Comparison of ENCODE assay signal across 8 mouse cellular contexts in genomic region chr11:110572548-110572947, GRCm38 (mm10).
DNase-seq lines count a peak whose midpoint lies in the region; ATAC-seq and TF ChIP-seq lines count a peak whose summit lies in the region.

No protein-coding gene starts in this region.

- H3K4me2 ChIP-seq in liver, embryonic 11.5 days, result no peak overlapping the region
- H3K4me2 ChIP-seq in neural tube, embryonic 13.5 days, result no peak overlapping the region

- no peaks in the 10 kb centered on the region for H3K27me3 ChIP-seq in liver, embryonic 11.5 days (replicated peaks; ENCODE audit: control insufficient read depth, insufficient read depth, low read length)
- no peaks in the 10 kb centered on the region for H3K27me3 ChIP-seq in neural tube, embryonic 13.5 days

- peak; percentile 75 for TF ChIP-seq CTCF in embryonic fibroblast, embryonic 13.5 days (IDR thresholded peaks at IDR 0.05; ENCODE audit: borderline replicate concordance, insufficient read depth, low read length)

- no peaks in the 10 kb centered on the region for H3K36me3 ChIP-seq in liver, embryonic 11.5 days (ENCODE audit: control insufficient read depth, insufficient read depth, low read length)
- no peaks in the 10 kb centered on the region for H3K36me3 ChIP-seq in neural tube, embryonic 13.5 days

- ATAC-seq in liver, embryonic 11.5 days (replicated peaks; ENCODE audit: low FRiP score), result no peak; the same call in 1 of the 2 replicates
- 0 out of 2 replicates have a peak, but pooled peaks have one; percentile 19 for ATAC-seq in neural tube, embryonic 13.5 days (ENCODE audit: low read depth)
- ATAC-seq in erythroblast, adult 5-6 weeks (replicated peaks; ENCODE audit: low FRiP score, poor library complexity, severe bottlenecking), result no peak

- no peak overlapping the region for H3K9ac ChIP-seq in liver, embryonic 11.5 days (ENCODE audit: low read depth, low read length)
- H3K9ac ChIP-seq in neural tube, embryonic 13.5 days, result no peak overlapping the region

- no peak overlapping the region for H3K27ac ChIP-seq in liver, embryonic 11.5 days (ENCODE audit: low read depth, low read length)
- no peak overlapping the region for H3K27ac ChIP-seq in embryonic fibroblast, embryonic 13.5 days (ENCODE audit: insufficient read depth, low read length)
- no peak overlapping the region for H3K27ac ChIP-seq in neural tube, embryonic 13.5 days (replicated peaks)

- intact Hi-C loops in left cerebral cortex, postnatal 10 days (cut with DNase I), result loop anchor here (5.0 to 10.0 kb wide), 2 partner anchors 490 to 872 kb away; no protein-coding TSS in a partner anchor

- no peaks in the 10 kb centered on the region for H3K4me1 ChIP-seq in liver, embryonic 11.5 days (replicated peaks; ENCODE audit: control insufficient read depth, insufficient read depth, low read length)
- H3K4me1 ChIP-seq in embryonic fibroblast, embryonic 13.5 days (ENCODE audit: control insufficient read depth, insufficient read depth, low read length), result no peaks in the 10 kb centered on the region
- H3K4me1 ChIP-seq in neural tube, embryonic 13.5 days (replicated peaks), result no peaks in the 10 kb centered on the region

- no peaks in the 10 kb centered on the region for H3K9me3 ChIP-seq in liver, embryonic 11.5 days (ENCODE audit: control insufficient read depth, low read length)
- no peaks in the 10 kb centered on the region for H3K9me3 ChIP-seq in neural tube, embryonic 13.5 days

- TF ChIP-seq POLR2A in embryonic fibroblast, embryonic 13.5 days (IDR thresholded peaks at IDR 0.05; ENCODE audit: low read depth, low read length), result no peak

- no peak overlapping the region for H3K4me3 ChIP-seq in liver, embryonic 11.5 days (ENCODE audit: low read depth, low read length)
- no peak overlapping the region for H3K4me3 ChIP-seq in embryonic fibroblast, embryonic 13.5 days (ENCODE audit: insufficient read depth, low read length)
- no peak overlapping the region for H3K4me3 ChIP-seq in neural tube, embryonic 13.5 days

- WGBS in liver, embryonic 11.5 days, result 52% methylated on average over 10 of the region's 10 CpGs
- 59% methylated on average over 10 of the region's 10 CpGs for WGBS in neural tube, embryonic 13.5 days

- DNase-seq in liver, result peak; percentile 32
- no peak for DNase-seq in liver, embryonic 11.5 days (ENCODE audit: low spot score)
- DNase-seq in adrenal gland, adult 2 months, result peak; percentile 27
- peak; percentile 28 for DNase-seq in hindlimb bud, embryonic 11.5 days (ENCODE audit: extremely low spot score, low read depth, low spot score)
- DNase-seq in left cerebral cortex, postnatal 10 days (ENCODE audit: extremely low spot score in 1 of 2, low spot score in 2 of 2), result peak; percentile 49 to 60
